Mouse (Mus musculus): ENCODE measurements around the gene Rab3il1.

GRCm38 (mm10) chr19:9977085-9977484, 24.4 kb upstream of the Rab3il1 start:
- TF ChIP-seq CTCF (IDR thresholded peaks at IDR 0.05; ENCODE audit: low read depth) (no peak), EP300 (IDR thresholded peaks at IDR 0.05; ENCODE audit: low read depth) (no peak)

All from heart, postnatal 0 days (tissue).